In the genomic region with DNA sequence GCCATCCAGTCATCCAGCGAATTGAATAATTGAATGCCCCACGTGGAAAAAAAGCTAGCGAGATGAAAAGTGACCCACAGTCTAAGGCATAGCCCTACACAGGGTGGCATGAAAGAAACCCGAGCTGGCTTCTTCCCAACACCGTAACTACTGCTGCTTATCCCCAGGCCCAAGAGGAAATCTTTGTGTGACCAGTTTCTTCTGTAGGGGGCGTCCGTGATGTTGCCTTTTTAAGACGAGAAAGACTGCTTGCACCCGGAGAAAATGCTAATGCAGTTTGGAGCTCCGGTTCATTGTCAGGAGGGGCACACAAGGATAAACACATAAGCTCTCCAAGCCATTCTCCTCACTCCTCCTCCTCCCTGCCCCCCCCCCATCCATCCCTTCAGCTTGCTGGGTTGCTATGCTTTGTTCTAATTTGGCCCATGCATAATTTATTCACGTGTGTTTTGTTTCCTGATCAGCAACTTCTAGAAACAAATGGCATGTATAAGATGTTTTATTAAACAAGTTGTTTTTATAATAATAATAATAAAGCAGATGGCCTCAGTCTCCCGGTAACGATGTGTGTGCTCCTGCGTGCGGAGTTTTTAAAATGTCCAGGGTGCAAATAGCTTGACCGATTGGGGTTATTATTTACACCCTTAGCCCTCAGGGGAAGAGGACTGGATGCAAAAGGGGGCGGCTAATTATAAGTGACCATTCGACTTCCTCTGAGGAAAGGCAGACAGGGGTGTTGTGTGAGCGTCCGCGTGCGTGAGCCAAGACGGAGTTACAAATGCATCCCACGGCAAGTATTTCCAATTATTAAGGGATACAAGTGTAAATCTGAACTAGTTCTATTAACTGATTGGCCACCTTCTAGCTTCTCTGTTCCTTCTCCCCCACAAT, we compare ENCODE assay signal across 8 mouse cellular contexts. TPM values are rescaled to one million over a fixed set of nuclear protein-coding genes. Genes with fewer than 3 reads are reported as not detected.
A peak's percentile ranks its signal among the peaks of the same experiment; 100 is the strongest.
DNase-seq lines count a peak whose midpoint lies in the region; ATAC-seq and TF ChIP-seq lines count a peak whose summit lies in the region.

No protein-coding gene starts in this region.

- peak overlapping the region; percentile 82 for H3K4me2 ChIP-seq in heart, embryonic 11.5 days
- H3K4me2 ChIP-seq in hindbrain, embryonic 13.5 days, result peak overlapping the region; percentile 96
- H3K4me2 ChIP-seq in midbrain, embryonic 16.5 days (ENCODE audit: low read length), result peak overlapping the region; percentile 81

- H3K27ac ChIP-seq in heart, embryonic 11.5 days (ENCODE audit: low read depth, low read length), result peak overlapping the region; percentile 89
- H3K27ac ChIP-seq in hindbrain, embryonic 13.5 days, result peak overlapping the region; percentile 95
- H3K27ac ChIP-seq in midbrain, embryonic 16.5 days (ENCODE audit: low read length), result peak overlapping the region; percentile 69; the same call in 1 of the 2 replicates

- no peaks in the 10 kb centered on the region for H3K36me3 ChIP-seq in heart, embryonic 11.5 days (ENCODE audit: control insufficient read depth, insufficient read depth, low read length)
- H3K36me3 ChIP-seq in E14TG2a.4 (ENCODE audit: insufficient read depth, low read length), result no peaks in the 10 kb centered on the region
- H3K36me3 ChIP-seq in hindbrain, embryonic 13.5 days, result no peaks in the 10 kb centered on the region
- no peaks in the 10 kb centered on the region for H3K36me3 ChIP-seq in midbrain, embryonic 16.5 days (ENCODE audit: control insufficient read depth, insufficient read depth, low read length)

- H3K9ac ChIP-seq in heart, embryonic 11.5 days (ENCODE audit: low read depth, low read length), result peak overlapping the region; percentile 84
- H3K9ac ChIP-seq in hindbrain, embryonic 13.5 days, result peak overlapping the region; percentile 90
- peak overlapping the region; percentile 82 for H3K9ac ChIP-seq in midbrain, embryonic 16.5 days (ENCODE audit: low read depth, low read length)

- no peak for ATAC-seq in heart, embryonic 11.5 days (replicated peaks; ENCODE audit: insufficient number of reproducible peaks, low FRiP score, low TSS enrichment)
- ATAC-seq in hindbrain, embryonic 13.5 days (ENCODE audit: low FRiP score), result no peak
- no peak for ATAC-seq in midbrain, embryonic 16.5 days

- H3K4me3 ChIP-seq in heart, embryonic 11.5 days (ENCODE audit: low read depth, low read length), result peak overlapping the region; percentile 81
- peak overlapping the region; percentile 86 for H3K4me3 ChIP-seq in E14TG2a.4 (replicated peaks; ENCODE audit: low read length)
- peak overlapping the region; percentile 85 for H3K4me3 ChIP-seq in hindbrain, embryonic 13.5 days
- peak overlapping the region; percentile 77 for H3K4me3 ChIP-seq in midbrain, embryonic 16.5 days (ENCODE audit: low read depth, low read length)

- TF ChIP-seq CTCF in E14TG2a.4 (conservative IDR thresholded peaks at IDR 0.05; ENCODE audit: low read length), result no peak

- H3K4me1 ChIP-seq in heart, embryonic 11.5 days (ENCODE audit: control insufficient read depth, insufficient read depth, low read length), result peaks cover 17% of the 10 kb centered on the region
- peaks cover 42% of the 10 kb centered on the region for H3K4me1 ChIP-seq in E14TG2a.4 (replicated peaks; ENCODE audit: low read depth, low read length)
- H3K4me1 ChIP-seq in hindbrain, embryonic 13.5 days (replicated peaks), result peaks cover 31% of the 10 kb centered on the region
- H3K4me1 ChIP-seq in midbrain, embryonic 16.5 days (ENCODE audit: control insufficient read depth, insufficient read depth, low read length), result peaks cover 23% of the 10 kb centered on the region

- no peaks in the 10 kb centered on the region for H3K9me3 ChIP-seq in heart, embryonic 11.5 days (replicated peaks; ENCODE audit: control insufficient read depth, low read length)
- peaks cover 4% of the 10 kb centered on the region; the same call in 1 of the 2 replicates for H3K9me3 ChIP-seq in E14TG2a.4 (ENCODE audit: low read length)
- no peaks in the 10 kb centered on the region for H3K9me3 ChIP-seq in hindbrain, embryonic 13.5 days
- no peaks in the 10 kb centered on the region; the same call in 1 of the 2 replicates for H3K9me3 ChIP-seq in midbrain, embryonic 16.5 days (replicated peaks; ENCODE audit: control insufficient read depth, low read length, poor library complexity, severe bottlenecking)

- no peaks in the 10 kb centered on the region for H3K27me3 ChIP-seq in heart, embryonic 11.5 days (ENCODE audit: control insufficient read depth, insufficient read depth, low read length)
- H3K27me3 ChIP-seq in E14TG2a.4 (ENCODE audit: insufficient read depth, low read length), result peaks cover 70% of the 10 kb centered on the region
- 0 out of 2 replicates have a peak, but pooled peaks cover 6% of the 10 kb centered on the region for H3K27me3 ChIP-seq in hindbrain, embryonic 13.5 days
- H3K27me3 ChIP-seq in midbrain, embryonic 16.5 days (ENCODE audit: control insufficient read depth, insufficient read depth, low read depth, low read length), result no peaks in the 10 kb centered on the region

- no peak for DNase-seq in heart, adult 8-10 months (ENCODE audit: low spot score)
- DNase-seq in embryo, embryonic 10 days (ENCODE audit: low spot score), result peak; percentile 62
- no peak for DNase-seq in adrenal gland, postnatal 4 days (ENCODE audit: low spot score in 2 of 2)
- DNase-seq in layer of hippocampus, adult 9-11 months, result no peak

- WGBS in heart, embryonic 11.5 days (ENCODE audit: insufficient replicate concordance), result 1% methylated on average over 24 of the region's 24 CpGs
- under 1% methylated on average over 24 of the region's 24 CpGs for WGBS in hindbrain, embryonic 13.5 days
- under 1% methylated on average over 24 of the region's 24 CpGs for WGBS in midbrain, embryonic 16.5 days

RNA-seq across cellular contexts. Expression of a gene that starts 2.4 kb away (rescaled TPM):
- polyA plus RNA-seq in heart, embryonic 11.5 days (2014; fragmentation: Nextera tagmentation; extraction: Ambion mirVana), result 29.7 TPM in 2 replicates
- 10 to 100 TPM; 16.7 to 21.1 (median 18.0) TPM for total RNA-seq in heart, adult 8-10 months (2022)
- 26.9 and 27.7 TPM in 2 replicates for polyA plus RNA-seq in hindbrain, embryonic 13.5 days (2015; fragmentation: Nextera tagmentation; extraction: Ambion mirVana)
- polyA plus RNA-seq in midbrain, embryonic 16.5 days (2015; fragmentation: Nextera tagmentation; extraction: Ambion mirVana), result 19.3 and 20.9 TPM in 2 replicates
- total RNA-seq in adrenal gland, postnatal 4 days (2021), result 10 to 100 TPM in 1 of 2 experiments, 1 to 10 TPM in 1; 9.4 to 10.5 TPM

RNA-seq across cellular contexts. Expression of a gene that starts 35.2 kb away (rescaled TPM):
- 23.8 and 24.1 TPM in 2 replicates for polyA plus RNA-seq in heart, embryonic 11.5 days (2014; fragmentation: Nextera tagmentation; extraction: Ambion mirVana)
- total RNA-seq in heart, adult 8-10 months (2022), result 10 to 100 TPM; 12.8 to 16.3 (median 14.9) TPM
- polyA plus RNA-seq in hindbrain, embryonic 13.5 days (2015; fragmentation: Nextera tagmentation; extraction: Ambion mirVana), result 37.3 and 40.6 TPM in 2 replicates
- 46.1 and 50.3 TPM in 2 replicates for polyA plus RNA-seq in midbrain, embryonic 16.5 days (2015; fragmentation: Nextera tagmentation; extraction: Ambion mirVana)
- total RNA-seq in adrenal gland, postnatal 4 days (2021), result 10 to 100 TPM; 75.0 to 80.7 TPM
